Mouse (Mus musculus): ENCODE data around the gene Pf4. TPM values are rescaled to one million over a fixed set of nuclear protein-coding genes. Genes with fewer than 3 reads are reported as not detected.

Gene Pf4
- polyA plus RNA-seq, 1 experiment from 2014 or later, result 71.7 TPM

DNA sequence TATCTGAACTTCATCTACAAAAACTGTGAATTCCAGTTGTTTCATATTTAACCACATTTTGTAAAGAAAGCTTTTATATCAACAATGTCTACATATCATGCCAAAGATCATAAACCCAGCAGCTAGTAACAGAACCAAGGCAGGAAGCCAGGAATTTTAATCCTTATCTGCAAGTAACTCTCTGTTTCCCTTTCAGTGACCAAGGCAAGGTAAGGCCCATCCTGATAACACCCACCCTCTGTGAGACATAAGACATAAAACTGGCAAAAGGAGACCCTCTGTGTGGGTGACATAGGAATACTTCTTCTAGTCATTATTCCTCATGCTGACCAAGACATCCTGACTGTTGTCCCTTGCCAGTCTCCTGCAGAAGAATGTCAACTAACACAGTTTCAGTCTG lies 32.3 kb downstream of the Pf4 start:
- Histone ChIP-seq H3K27ac (no peak overlapping the region), H3K36me3 (ENCODE audit: insufficient read depth, low read length) (no peaks in the 10 kb centered on the region), H3K4me2 (ENCODE audit: low read length) (no peak overlapping the region), H3K9me3 (replicated peaks; ENCODE audit: low read length) (no peaks in the 10 kb centered on the region), H3K4me1 (replicated peaks; ENCODE audit: insufficient read depth, low read length) (no peaks in the 10 kb centered on the region), H3K9ac (ENCODE audit: low read depth, low read length) (no peak overlapping the region), H3K4me3 (replicated peaks; ENCODE audit: low read depth, low read length) (no peak overlapping the region), H3K27me3 (ENCODE audit: insufficient read depth, low read length) (no peaks in the 10 kb centered on the region)
- no peak for ATAC-seq (replicated peaks; ENCODE audit: low FRiP score, low read depth)
- TF ChIP-seq CTCF (IDR thresholded peaks at IDR 0.05; ENCODE audit: low read depth), result no peak
- DNase-seq (ENCODE audit: low spot score), result no peak

DNA sequence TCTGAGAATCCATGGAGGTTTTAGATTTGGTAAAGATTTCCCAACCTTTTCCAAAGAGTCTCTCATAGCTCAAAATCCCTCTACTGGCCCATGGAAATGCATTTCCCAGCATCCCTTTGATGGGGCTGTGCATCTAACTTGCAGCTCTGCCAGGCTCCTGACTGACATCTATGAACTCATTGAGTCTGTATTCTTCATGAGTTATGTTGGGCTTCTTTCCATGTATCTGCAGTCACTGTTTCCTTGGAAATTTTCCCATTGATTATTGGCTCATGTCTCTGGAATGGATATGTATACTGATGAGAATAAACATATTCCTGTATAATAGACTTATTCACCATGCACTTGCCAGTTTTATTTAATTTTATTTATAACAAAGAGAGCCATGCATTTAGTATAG lies 33.8 kb downstream of the Pf4 start:
- Histone ChIP-seq H3K9ac (ENCODE audit: low read depth, low read length) (no peak overlapping the region), H3K4me1 (replicated peaks; ENCODE audit: insufficient read depth, low read length) (no peaks in the 10 kb centered on the region), H3K4me3 (replicated peaks; ENCODE audit: low read depth, low read length) (no peak overlapping the region), H3K9me3 (replicated peaks; ENCODE audit: low read length) (no peaks in the 10 kb centered on the region), H3K27ac (no peak overlapping the region), H3K4me2 (ENCODE audit: low read length) (no peak overlapping the region), H3K27me3 (ENCODE audit: insufficient read depth, low read length) (no peaks in the 10 kb centered on the region), H3K36me3 (ENCODE audit: insufficient read depth, low read length) (no peaks in the 10 kb centered on the region)
- DNase-seq (ENCODE audit: low spot score) (no peak), ATAC-seq (replicated peaks; ENCODE audit: low FRiP score, low read depth) (no peak)
- no peak for TF ChIP-seq CTCF (IDR thresholded peaks at IDR 0.05; ENCODE audit: low read depth)

DNA sequence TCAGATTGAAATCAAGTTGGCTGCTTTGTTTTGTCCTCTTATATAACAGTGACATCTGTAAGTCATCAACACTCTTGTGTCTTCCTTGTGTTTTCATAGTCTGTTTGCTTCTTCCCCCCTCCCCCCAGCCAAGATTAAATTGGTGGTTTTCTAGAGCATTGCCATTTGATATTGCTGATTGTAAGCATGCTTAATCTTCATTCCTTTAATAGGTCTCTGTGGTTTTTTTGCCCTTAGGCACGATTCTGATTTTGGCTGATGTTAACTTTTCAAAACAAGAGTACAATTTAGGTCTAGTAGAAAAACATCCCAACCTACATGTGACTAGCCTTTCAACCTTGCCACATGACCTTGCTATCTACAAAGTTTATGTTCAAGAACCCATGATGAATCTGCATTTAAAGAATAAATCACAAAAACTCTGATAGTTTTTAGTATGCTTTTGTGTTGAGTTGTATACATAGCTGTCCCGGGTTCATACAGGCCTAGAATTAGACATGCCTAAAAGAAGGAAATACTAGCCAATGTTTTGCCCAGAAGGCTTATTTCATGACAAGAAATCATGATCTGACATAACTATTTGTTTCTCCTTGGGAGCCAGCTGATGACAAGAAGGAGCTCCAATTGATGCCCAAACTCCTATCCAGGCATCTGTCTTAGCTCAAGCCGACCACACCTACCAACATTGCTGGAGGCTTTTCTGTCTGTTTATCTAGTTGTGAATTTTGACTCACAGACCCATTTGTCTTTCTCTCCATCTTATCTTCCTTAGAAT lies 35.1 kb downstream of the Pf4 start:
- WGBS, result 70% methylated on average over 3 of the region's 3 CpGs
- no peak overlapping the region for H3K9ac ChIP-seq (ENCODE audit: low read depth, low read length)
- ATAC-seq (replicated peaks; ENCODE audit: low FRiP score, low read depth) (no peak), DNase-seq (ENCODE audit: low spot score) (no peak)
- TF ChIP-seq CTCF (IDR thresholded peaks at IDR 0.05; ENCODE audit: low read depth), result no peak
- no peaks in the 10 kb centered on the region for H3K36me3 ChIP-seq (ENCODE audit: insufficient read depth, low read length)
- H3K9me3 ChIP-seq (replicated peaks; ENCODE audit: low read length), result no peaks in the 10 kb centered on the region
- no peaks in the 10 kb centered on the region for H3K27me3 ChIP-seq (ENCODE audit: insufficient read depth, low read length)
- H3K4me3 ChIP-seq (replicated peaks; ENCODE audit: low read depth, low read length), result no peak overlapping the region
- no peak overlapping the region for H3K4me2 ChIP-seq (ENCODE audit: low read length)
- no peaks in the 10 kb centered on the region for H3K4me1 ChIP-seq (replicated peaks; ENCODE audit: insufficient read depth, low read length)
- H3K27ac ChIP-seq, result no peak overlapping the region

DNA sequence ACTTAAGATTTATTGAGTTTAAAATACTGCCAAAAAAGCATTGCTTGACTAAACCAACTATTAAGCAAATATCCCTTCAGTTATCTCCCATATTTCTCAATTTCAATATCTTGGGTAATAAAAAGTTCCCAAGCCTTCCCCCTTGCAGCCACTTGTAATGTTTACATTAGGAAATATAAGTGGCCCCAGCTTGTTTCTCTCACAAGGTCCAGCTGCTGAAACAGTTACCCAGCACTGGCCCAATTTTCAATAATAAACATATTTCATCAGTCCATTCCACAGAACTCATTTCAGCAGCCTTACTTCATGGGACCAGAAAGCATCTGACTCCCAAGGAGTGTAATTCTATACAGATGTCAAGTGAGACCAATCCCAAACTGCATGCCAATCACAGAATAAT lies 47.5 kb downstream of the Pf4 start:
- Histone ChIP-seq H3K27ac (no peak overlapping the region), H3K36me3 (ENCODE audit: insufficient read depth, low read length) (no peaks in the 10 kb centered on the region), H3K9me3 (replicated peaks; ENCODE audit: low read length) (no peaks in the 10 kb centered on the region), H3K4me3 (replicated peaks; ENCODE audit: low read depth, low read length) (no peak overlapping the region), H3K4me1 (replicated peaks; ENCODE audit: insufficient read depth, low read length) (no peaks in the 10 kb centered on the region), H3K4me2 (ENCODE audit: low read length) (no peak overlapping the region), H3K27me3 (ENCODE audit: insufficient read depth, low read length) (no peaks in the 10 kb centered on the region), H3K9ac (ENCODE audit: low read depth, low read length) (no peak overlapping the region)
- TF ChIP-seq CTCF (IDR thresholded peaks at IDR 0.05; ENCODE audit: low read depth), result no peak
- ATAC-seq (replicated peaks; ENCODE audit: low FRiP score, low read depth), result no peak
- DNase-seq (ENCODE audit: low spot score), result no peak

Small RNAs within 50 kb of the gene (microRNA-seq; reads per million reads assigned to microRNA genes)
- gene Gm24322, result not detected

Other genes with a start within 250 kb of the Pf4 start
- gene 5830473C10Rik, start 211.3 kb upstream of the Pf4 start, polyA plus RNA-seq (2015; fragmentation: Nextera tagmentation; extraction: Ambion mirVana), result 0.29 and 0.34 TPM in 2 replicates
- gene Rassf6, start 131.8 kb upstream of the Pf4 start, polyA plus RNA-seq (2015; fragmentation: Nextera tagmentation; extraction: Ambion mirVana), result 27.8 and 31.6 TPM in 2 replicates
- 0.07 TPM in 1 of 2 replicates, not detected in the other for gene Cxcl5, start 13.1 kb upstream of the Pf4 start, polyA plus RNA-seq (2015; fragmentation: Nextera tagmentation; extraction: Ambion mirVana)
- gene Ppbp, start 3.9 kb upstream of the Pf4 start, polyA plus RNA-seq (2015; fragmentation: Nextera tagmentation; extraction: Ambion mirVana), result 1.3 and 1.4 TPM in 2 replicates
- 0.12 TPM in 1 of 2 replicates, not detected in the other for gene Cxcl3, start 13.7 kb downstream of the Pf4 start, polyA plus RNA-seq (2015; fragmentation: Nextera tagmentation; extraction: Ambion mirVana)
- 0.07 TPM in 1 of 2 replicates, not detected in the other for gene Cxcl15, start 22.1 kb downstream of the Pf4 start, polyA plus RNA-seq (2015; fragmentation: Nextera tagmentation; extraction: Ambion mirVana)
- 1.0 and 1.3 TPM in 2 replicates for gene Cxcl1, start 118.8 kb downstream of the Pf4 start, polyA plus RNA-seq (2015; fragmentation: Nextera tagmentation; extraction: Ambion mirVana)
- gene Cxcl2, start 131.4 kb downstream of the Pf4 start, polyA plus RNA-seq (2015; fragmentation: Nextera tagmentation; extraction: Ambion mirVana), result 0.17 TPM in 1 of 2 replicates, not detected in the other
- 74.1 and 90.5 TPM in 2 replicates for gene Mthfd2l, start 158.7 kb downstream of the Pf4 start, polyA plus RNA-seq (2015; fragmentation: Nextera tagmentation; extraction: Ambion mirVana)